Mouse (Mus musculus) forebrain, postnatal 0 days (tissue): ENCODE measurements at regions not wholly inside any gene's neighbourhood (a gene's known extent, or its start where the extent isn't known, plus 50 kb on each side); places are given as distances from the start of the nearest gene placed in this dataset.
"Not testable (repeated sequence)": the region's sequence is repeated elsewhere in the genome, so short reads cannot be mapped to it uniquely, and the experiment has no call there.

Source experiments
- ATAC-seq: fragments of 200-750 bp; cut with Nextera tagmentation; 2 replicates; pipeline ENCODE4 v1.8.0; 2017; ENCODE audit warnings: mild to moderate bottlenecking, moderate library complexity
- DNase-seq: peaks from one replicate; pipeline ENCODE4 v3.0.0-alpha.2; 2015
- H3K27ac ChIP-seq: fragments of 300-500 bp; sonication (generic); 2 replicates; pipeline ENCODE4 v1.5.1; 2014; ENCODE audit warnings: low read depth, mild to moderate bottlenecking, antibody characterized with exemption, low read length, moderate library complexity, mixed read lengths
- H3K27me3 ChIP-seq: fragments of 300-500 bp; sonication (generic); 2 replicates; pipeline ENCODE4 v1.6.1; 2014; ENCODE audit warnings: mild to moderate bottlenecking, low read length, mixed read lengths; ENCODE audit not compliant: insufficient read depth
- H3K36me3 ChIP-seq: fragments of 300-500 bp; sonication (generic); 2 replicates; pipeline ENCODE4 v1.6.1; 2014; ENCODE audit warnings: mild to moderate bottlenecking, moderate library complexity; ENCODE audit not compliant: insufficient read depth
- H3K4me1 ChIP-seq: fragments of 300-500 bp; sonication (generic); 2 replicates; pipeline ENCODE4 v1.6.1; 2014; ENCODE audit warnings: antibody characterized with exemption; ENCODE audit not compliant: insufficient read depth
- H3K4me2 ChIP-seq: fragments of 300-500 bp; sonication (generic); 2 replicates; pipeline ENCODE4 v1.6.1; 2014; ENCODE audit warnings: low read depth, mild to moderate bottlenecking, moderate library complexity
- H3K4me3 ChIP-seq: fragments of 300-500 bp; sonication (generic); 2 replicates; pipeline ENCODE4 v1.5.1; 2014; ENCODE audit warnings: low read depth, low read length, mixed read lengths
- H3K9ac ChIP-seq: fragments of 300-500 bp; sonication (generic); 2 replicates; pipeline ENCODE4 v1.6.1; 2014; ENCODE audit warnings: mild to moderate bottlenecking
- H3K9me3 ChIP-seq: fragments of 300-500 bp; sonication (generic); 2 replicates; pipeline ENCODE4 v1.6.1; 2016; ENCODE audit warnings: low read length
- CTCF ChIP-seq: sonication (generic); IDR thresholded peaks from 2 replicates; pipeline ENCODE4 v1.5.1; 2016; ENCODE audit warnings: antibody characterized with exemption, control low read depth, low read depth
- WGBS: fragments of 180-500 bp; shearing (Covaris S2); extraction: QIAGEN DNeasy Blood & Tissue Kit; methylation state at CpG from one replicate; pipeline ENCODE4 v1.1.7; 2014; 5-methylcytosine and 5-hydroxymethylcytosine counted together

- H3K36me3 ChIP-seq: no peaks in the 10 kb centered on the region
- H3K4me2 ChIP-seq: no peak overlapping the region
- ATAC-seq (no peak), DNase-seq (no peak)
- H3K27me3 ChIP-seq: no peaks in the 10 kb centered on the region
- no peak overlapping the region for H3K9ac ChIP-seq
- no peak overlapping the region for H3K27ac ChIP-seq
- H3K9me3 ChIP-seq: no peaks in the 10 kb centered on the region
- H3K4me3 ChIP-seq: no peak overlapping the region
- H3K4me1 ChIP-seq: no peaks in the 10 kb centered on the region
- WGBS: 95% methylated on average over 1 of the region's 1 CpGs
- TF ChIP-seq CTCF: no peak
These were observed 690.9 kb downstream of the Tecrl start for GRCm38 (mm10) chr5:82664121-82664520.

- H3K4me2 ChIP-seq, H3K27ac ChIP-seq, H3K36me3 ChIP-seq, H3K4me3 ChIP-seq, ATAC-seq, H3K4me1 ChIP-seq, H3K27me3 ChIP-seq, DNase-seq, H3K9ac ChIP-seq, H3K9me3 ChIP-seq: not testable (repeated sequence)
- WGBS: 93% methylated on average over 18 of the region's 23 CpGs
These were observed 701.4 kb downstream of the Tecrl start for GRCm38 (mm10) chr5:82653637-82654036.

- Histone ChIP-seq H3K9ac (no peak overlapping the region), H3K4me3 (no peak overlapping the region), H3K9me3 (no peaks in the 10 kb centered on the region), H3K27ac (no peak overlapping the region), H3K36me3 (no peaks in the 10 kb centered on the region), H3K4me1 (no peaks in the 10 kb centered on the region), H3K4me2 (no peak overlapping the region), H3K27me3 (no peaks in the 10 kb centered on the region)
- no peak for TF ChIP-seq CTCF
- DNase-seq (no peak), ATAC-seq (no peak)
- WGBS: 62% methylated on average over 1 of the region's 1 CpGs
These were observed 734.9 kb downstream of the Tecrl start for GRCm38 (mm10) chr5:82620056-82620455.
